Mouse (Mus musculus) midbrain, embryonic 13.5 days (tissue): ENCODE results near the gene Sema3d. TPM values are rescaled to one million over a fixed set of nuclear protein-coding genes. Genes with fewer than 3 reads are reported as not detected.
A peak's percentile ranks its signal among the peaks of the same experiment; 100 is the strongest.

Source experiments
- ATAC-seq: fragments of 200-750 bp; cut with Nextera tagmentation; 2 replicates; pipeline ENCODE4 v1.8.0; 2017; ENCODE audit warnings: mild to moderate bottlenecking, moderate TSS enrichment, moderate library complexity
- H3K27ac ChIP-seq: fragments of 300-500 bp; sonication (generic); 2 replicates; pipeline ENCODE4 v1.5.1; 2015; ENCODE audit warnings: inconsistent platforms, mild to moderate bottlenecking, moderate library complexity
- H3K27me3 ChIP-seq: fragments of 300-500 bp; sonication (generic); 2 replicates; pipeline ENCODE4 v1.6.1; 2015; ENCODE audit warnings: mild to moderate bottlenecking, inconsistent platforms
- H3K36me3 ChIP-seq: fragments of 300-500 bp; sonication (generic); 2 replicates; pipeline ENCODE4 v1.6.1; 2015; ENCODE audit warnings: mild to moderate bottlenecking, inconsistent platforms
- H3K4me1 ChIP-seq: fragments of 300-500 bp; sonication (generic); replicated peaks from 2 replicates; pipeline ENCODE4 v1.6.1; 2015; ENCODE audit warnings: inconsistent platforms
- H3K4me2 ChIP-seq: fragments of 300-500 bp; sonication (generic); replicated peaks from 2 replicates; pipeline ENCODE4 v1.6.1; 2015; ENCODE audit warnings: moderate library complexity, mild to moderate bottlenecking, inconsistent platforms
- H3K4me3 ChIP-seq: fragments of 300-500 bp; sonication (generic); replicated peaks from 2 replicates; pipeline ENCODE4 v1.5.1; 2015; ENCODE audit warnings: mild to moderate bottlenecking, inconsistent platforms
- H3K9ac ChIP-seq: fragments of 300-500 bp; sonication (generic); replicated peaks from 2 replicates; pipeline ENCODE4 v1.6.1; 2015; ENCODE audit warnings: mild to moderate bottlenecking, inconsistent platforms
- H3K9me3 ChIP-seq: fragments of 300-500 bp; sonication (generic); 2 replicates; pipeline ENCODE4 v1.6.1; 2016; ENCODE audit warnings: mild to moderate bottlenecking, inconsistent platforms
- WGBS: fragments of 180-500 bp; shearing (Covaris S2); methylation state at CpG from one replicate; pipeline ENCODE4 v1.1.7; 2015; 5-methylcytosine and 5-hydroxymethylcytosine counted together
- polyA plus RNA-seq: library from polyadenylated mRNA; unstranded; fragments of >200 nt; fragmentation: Nextera tagmentation; extraction: Ambion mirVana; gene quantifications from 2 replicates; pipeline ENCODE4 v1.2.1, GENCODE M21; 2015

The Sema3d gene
- 1.2 and 1.3 TPM in 2 replicates for polyA plus RNA-seq

DNA sequence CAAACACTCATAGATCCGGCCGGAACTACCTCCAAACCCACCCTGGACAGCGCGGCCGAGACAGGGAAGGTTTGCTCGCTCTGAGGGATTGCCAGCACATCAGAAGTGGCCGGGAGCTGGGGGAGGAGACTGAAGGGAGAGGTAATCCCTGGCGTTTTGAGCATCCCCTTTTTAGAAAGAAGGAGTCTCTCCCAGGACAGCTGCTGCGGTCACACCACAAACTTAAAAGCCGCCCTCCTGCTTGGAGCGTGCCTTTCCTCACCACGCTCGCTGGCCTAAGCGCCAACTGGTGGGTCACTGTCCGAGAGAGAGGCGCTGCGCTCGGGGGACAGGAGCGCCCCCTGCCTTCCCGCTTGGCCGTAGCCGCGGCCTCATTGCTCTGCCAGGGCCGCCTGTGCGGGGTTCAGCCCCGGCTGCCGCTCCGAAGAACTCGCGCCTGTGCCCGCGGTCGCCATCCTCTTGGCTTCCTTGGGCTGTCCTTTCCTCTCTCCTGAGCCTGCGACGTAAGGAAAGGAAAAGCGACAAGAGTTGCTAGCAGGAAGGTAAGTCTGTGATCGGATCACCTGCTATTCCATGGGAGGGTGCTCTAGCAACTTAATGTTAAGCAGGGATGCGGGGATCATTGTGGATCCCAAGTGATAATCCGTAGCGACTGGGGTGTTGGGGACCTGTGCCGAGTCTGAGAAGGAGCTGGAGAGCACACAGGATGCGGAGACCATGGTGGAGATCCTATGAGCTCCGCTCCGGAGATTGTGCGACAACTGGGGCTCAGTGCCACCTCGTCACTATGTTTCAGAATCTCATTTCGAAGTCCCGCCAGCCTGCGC is at the start of gene Sema3d:
Gene Sema3d (plus strand): TSS at position 253 of the 827 bp plus-strand sequence.
- H3K9ac ChIP-seq = peak within 1 kb of the TSS; percentile 65
- no peaks in the 10 kb centered on the region for H3K36me3 ChIP-seq
- no peaks in the 10 kb centered on the region for H3K9me3 ChIP-seq
- peak within 1 kb of the TSS; percentile 94 for H3K4me2 ChIP-seq
- H3K27me3 ChIP-seq = peaks cover 20% of the 10 kb centered on the region
- ATAC-seq = peak; percentile 99
- H3K27ac ChIP-seq = no peak within 1 kb of the TSS
- WGBS = under 1% methylated on average over 49 of the region's 49 CpGs
- H3K4me1 ChIP-seq = peaks cover 11% of the 10 kb centered on the region
- H3K4me3 ChIP-seq = peak within 1 kb of the TSS; percentile 60

DNA sequence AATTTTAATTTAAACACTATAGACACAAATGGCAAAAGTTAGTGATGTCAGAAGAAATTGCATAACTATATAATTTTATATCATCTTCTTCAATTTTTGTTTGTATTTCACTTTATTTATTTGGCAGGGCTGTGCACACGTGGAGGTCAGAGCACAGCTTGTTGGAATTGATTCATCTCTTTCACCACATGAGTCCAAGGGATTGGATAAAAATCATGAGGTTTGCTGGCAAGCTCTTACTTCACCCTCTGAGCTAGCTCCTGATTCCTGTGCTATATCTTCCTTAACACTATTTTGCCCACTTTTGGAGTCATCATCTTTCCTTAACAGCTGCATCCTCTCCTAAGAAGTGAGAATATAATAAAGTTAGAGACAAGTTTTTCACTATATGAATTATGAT is 5.9 kb upstream of the Sema3d start:
- 47% methylated on average over 1 of the region's 1 CpGs for WGBS

DNA sequence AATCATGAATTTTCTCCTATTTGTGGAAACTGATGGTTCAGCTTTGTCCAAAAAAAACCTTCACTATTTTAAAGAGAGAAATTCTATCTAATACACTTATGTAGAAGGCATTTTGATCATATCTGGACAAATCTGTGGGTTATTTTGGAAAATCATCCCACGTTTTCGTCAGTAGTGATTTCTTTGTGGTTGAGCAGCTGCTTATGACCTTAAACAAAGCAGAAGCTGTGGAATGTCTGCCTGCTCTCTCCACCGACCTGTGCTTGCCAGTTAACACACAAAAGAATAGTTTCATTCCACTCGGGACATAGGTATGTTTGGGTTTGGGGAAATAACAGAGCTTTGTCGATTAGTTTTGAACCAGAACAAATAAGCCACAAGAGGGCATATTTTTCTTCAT is 4.3 kb upstream of the Sema3d start:
- no peak overlapping the region for H3K9ac ChIP-seq

More for the DNA sequence above, 5.9 kb upstream of the Sema3d start:
- H3K27ac ChIP-seq = no peak overlapping the region
- no peaks in the 10 kb centered on the region for H3K9me3 ChIP-seq
- no peaks in the 10 kb centered on the region for H3K36me3 ChIP-seq
- H3K9ac ChIP-seq = no peak overlapping the region
- no peak overlapping the region for H3K4me3 ChIP-seq
- H3K4me1 ChIP-seq = no peaks in the 10 kb centered on the region
- ATAC-seq = no peak
- H3K4me2 ChIP-seq = no peak overlapping the region
- H3K27me3 ChIP-seq = peaks cover 3% of the 10 kb centered on the region; the same call in 1 of the 2 replicates

DNA sequence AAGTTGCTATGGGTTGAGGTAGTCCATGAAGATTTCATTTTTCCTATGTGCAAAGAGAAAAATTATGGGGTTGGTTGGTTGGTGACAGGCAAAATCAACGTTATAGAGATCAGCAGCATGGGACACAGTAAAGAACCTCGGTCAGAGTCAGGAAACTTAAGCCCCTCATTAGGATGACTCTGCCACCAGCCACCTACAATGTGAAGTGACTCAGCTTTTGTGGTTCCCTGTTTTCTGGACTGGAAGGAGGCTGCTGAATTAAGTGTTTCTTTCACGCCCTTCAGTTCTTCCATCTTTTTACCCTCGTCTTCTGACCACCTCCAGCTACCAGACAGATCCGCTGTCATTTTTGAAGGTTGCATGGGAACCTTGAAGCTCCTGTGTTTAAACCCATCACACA is 1.2 kb upstream of the Sema3d start:
- 75% methylated on average over 5 of the region's 5 CpGs for WGBS
- H3K36me3 ChIP-seq = no peaks in the 10 kb centered on the region
- no peak overlapping the region for H3K9ac ChIP-seq
- peaks cover 20% of the 10 kb centered on the region for H3K27me3 ChIP-seq
- H3K4me3 ChIP-seq = no peak overlapping the region
- ATAC-seq = no peak
- H3K9me3 ChIP-seq = no peaks in the 10 kb centered on the region
- no peak overlapping the region for H3K27ac ChIP-seq
- no peak overlapping the region for H3K4me2 ChIP-seq
- H3K4me1 ChIP-seq = peaks cover 11% of the 10 kb centered on the region

More for the DNA sequence above, 4.3 kb upstream of the Sema3d start:
- H3K36me3 ChIP-seq = no peaks in the 10 kb centered on the region
- ATAC-seq = no peak
- peaks cover 6% of the 10 kb centered on the region for H3K27me3 ChIP-seq
- H3K27ac ChIP-seq = no peak overlapping the region
- H3K4me1 ChIP-seq = peaks cover 6% of the 10 kb centered on the region; the same call in 1 of the 2 replicates
- H3K4me2 ChIP-seq = no peak overlapping the region
- H3K4me3 ChIP-seq = no peak overlapping the region
- H3K9me3 ChIP-seq = no peaks in the 10 kb centered on the region
- whole genome bisulfite sequencing = 54% methylated on average over 5 of the region's 5 CpGs

DNA sequence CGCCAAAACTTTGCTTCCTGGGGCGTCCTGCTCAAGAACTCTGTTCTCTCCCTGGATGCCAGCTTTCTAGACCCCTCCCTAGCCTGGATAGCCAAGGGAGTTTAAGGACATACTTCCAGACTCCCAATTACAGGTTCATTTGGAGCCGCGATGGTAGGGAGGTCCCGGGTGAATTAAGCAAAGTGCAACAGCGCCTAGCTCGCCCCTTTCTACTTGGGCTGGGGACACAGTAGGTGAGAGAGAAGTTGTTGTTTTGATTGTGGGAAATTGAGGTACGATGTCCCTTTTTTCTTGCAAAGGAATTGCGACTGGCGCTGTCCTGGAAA is 738 bp downstream of the Sema3d start:
- WGBS = 0% methylated on average over 10 of the region's 10 CpGs
- H3K4me2 ChIP-seq = peak overlapping the region; percentile 94
- peaks cover 11% of the 10 kb centered on the region for H3K4me1 ChIP-seq
- no peak overlapping the region for H3K27ac ChIP-seq
- H3K36me3 ChIP-seq = no peaks in the 10 kb centered on the region
- peak overlapping the region; percentile 60 for H3K4me3 ChIP-seq
- H3K9me3 ChIP-seq = no peaks in the 10 kb centered on the region
- H3K27me3 ChIP-seq = peaks cover 20% of the 10 kb centered on the region
- peak overlapping the region; percentile 65 for H3K9ac ChIP-seq
- peak; percentile 22; the same call in 1 of the 2 replicates for ATAC-seq

DNA sequence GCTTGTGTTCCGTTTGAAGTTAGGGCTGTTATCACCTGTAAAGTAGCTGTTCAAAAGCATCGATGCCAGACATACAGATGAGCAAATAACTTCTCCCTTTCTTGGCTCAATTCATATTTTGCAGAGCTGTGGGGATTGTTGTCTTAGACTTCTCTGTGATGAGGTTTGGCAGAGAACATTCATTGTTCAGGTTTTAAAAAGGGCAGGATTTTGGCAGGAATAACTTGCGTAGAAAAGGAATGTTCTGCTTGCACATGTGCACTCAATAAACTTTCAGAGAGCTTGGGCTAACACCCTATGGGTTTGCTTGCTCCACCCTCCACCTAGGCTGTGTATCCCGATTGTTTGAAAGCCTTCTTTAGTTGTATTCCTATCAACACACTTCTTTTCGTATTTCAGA is 9.5 kb downstream of the Sema3d start:
- no peak overlapping the region for H3K27ac ChIP-seq
- WGBS = 84% methylated on average over 5 of the region's 5 CpGs

DNA sequence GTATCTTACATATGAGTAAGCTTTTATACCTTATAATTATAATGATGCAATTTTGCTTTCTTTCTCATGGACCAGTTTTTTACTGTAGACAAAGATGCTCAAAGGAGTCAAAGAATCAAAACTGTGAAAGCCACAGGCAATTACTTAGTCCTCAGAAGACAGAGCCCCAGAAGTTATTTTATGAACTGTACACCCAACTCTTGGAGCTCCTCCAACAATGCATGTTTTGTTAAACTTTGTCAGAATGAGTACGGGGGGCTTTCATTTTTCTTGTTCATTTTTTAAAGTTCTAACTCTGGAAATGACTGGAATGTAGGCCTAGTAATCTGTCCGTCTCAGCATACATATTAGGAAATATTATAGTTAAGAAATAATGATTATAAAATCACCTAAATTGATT is 16.1 kb downstream of the Sema3d start:
- no peaks in the 10 kb centered on the region for H3K27me3 ChIP-seq
- H3K36me3 ChIP-seq = no peaks in the 10 kb centered on the region
- no peak overlapping the region for H3K4me3 ChIP-seq
- H3K9ac ChIP-seq = no peak overlapping the region
- H3K9me3 ChIP-seq = no peaks in the 10 kb centered on the region
- H3K4me1 ChIP-seq = no peaks in the 10 kb centered on the region
- no peak for ATAC-seq
- no peak overlapping the region for H3K27ac ChIP-seq
- no peak overlapping the region for H3K4me2 ChIP-seq
- 91% methylated on average over 2 of the region's 2 CpGs for WGBS

More for the DNA sequence above, 9.5 kb downstream of the Sema3d start:
- no peaks in the 10 kb centered on the region for H3K36me3 ChIP-seq
- H3K9me3 ChIP-seq = no peaks in the 10 kb centered on the region
- no peaks in the 10 kb centered on the region for H3K27me3 ChIP-seq
- no peak overlapping the region for H3K4me3 ChIP-seq
- H3K4me1 ChIP-seq = no peaks in the 10 kb centered on the region
- ATAC-seq = no peak
- no peak overlapping the region for H3K4me2 ChIP-seq
- H3K9ac ChIP-seq = no peak overlapping the region

DNA sequence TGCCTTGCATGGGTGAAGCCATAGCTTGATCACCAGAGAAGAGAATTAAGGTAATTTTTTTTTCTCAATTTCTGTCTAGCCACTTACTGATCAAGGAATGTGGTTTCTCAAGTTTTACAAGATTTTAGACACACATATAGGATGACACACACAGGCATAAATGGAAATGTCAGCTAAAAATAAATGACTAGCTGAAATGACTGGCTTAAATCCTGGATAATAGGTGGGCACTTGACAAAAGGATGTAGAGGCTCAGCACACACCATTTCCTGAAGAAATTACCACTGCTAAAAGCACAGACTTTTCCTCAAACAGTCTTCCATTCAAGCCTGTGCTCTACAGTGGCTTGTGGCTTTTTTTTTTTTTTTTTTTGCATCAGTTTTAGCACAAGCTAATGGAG is 21.0 kb downstream of the Sema3d start:
- Histone ChIP-seq H3K36me3 (no peaks in the 10 kb centered on the region), H3K9ac (no peak overlapping the region), H3K27me3 (no peaks in the 10 kb centered on the region), H3K4me2 (no peak overlapping the region), H3K4me3 (no peak overlapping the region), H3K27ac (no peak overlapping the region), H3K4me1 (no peaks in the 10 kb centered on the region), H3K9me3 (no peaks in the 10 kb centered on the region)
- ATAC-seq = no peak

DNA sequence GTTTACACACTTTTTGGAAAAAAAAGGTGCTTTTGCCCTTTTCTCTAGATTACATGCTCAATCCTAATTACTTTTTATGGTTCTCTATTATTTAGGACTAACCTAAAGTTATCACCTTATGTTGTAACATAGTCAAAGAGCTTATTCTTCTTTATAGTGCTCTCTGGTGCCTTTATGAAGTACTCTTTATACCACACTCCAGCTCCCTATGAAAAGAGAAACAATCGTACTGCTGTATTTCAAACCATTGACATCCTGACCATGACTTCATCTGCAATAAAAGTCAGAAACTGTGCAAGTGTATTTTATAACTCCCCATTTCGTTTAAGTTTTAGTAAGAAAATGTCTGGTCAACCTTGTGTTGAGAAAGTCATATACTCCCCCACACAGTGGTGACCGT is 29.4 kb downstream of the Sema3d start:
- Histone ChIP-seq H3K36me3 (no peaks in the 10 kb centered on the region), H3K4me2 (no peak overlapping the region)
- no peak for ATAC-seq

DNA sequence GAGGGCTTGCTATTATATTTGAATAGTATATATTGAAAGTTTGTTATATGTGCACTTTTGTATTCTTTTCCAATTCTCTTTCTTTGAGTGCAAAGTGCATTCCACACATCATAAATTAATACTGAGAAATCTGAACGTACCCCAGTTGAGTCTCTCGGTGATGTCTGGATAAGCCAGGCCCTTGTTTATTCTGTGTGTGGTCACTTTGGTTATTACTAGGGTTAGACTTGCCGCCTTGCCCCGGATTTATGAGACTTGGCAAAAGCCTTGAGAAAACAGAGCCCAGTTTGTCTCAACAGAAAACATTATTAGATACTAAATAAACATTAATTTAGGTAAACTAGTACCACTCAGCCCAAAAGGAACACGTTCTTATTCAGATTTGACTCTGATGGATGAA is 40.1 kb downstream of the Sema3d start:
- Histone ChIP-seq H3K4me3 (no peak overlapping the region), H3K27ac (no peak overlapping the region), H3K9ac (no peak overlapping the region), H3K4me2 (no peak overlapping the region), H3K27me3 (no peaks in the 10 kb centered on the region), H3K9me3 (no peaks in the 10 kb centered on the region), H3K36me3 (no peaks in the 10 kb centered on the region), H3K4me1 (no peaks in the 10 kb centered on the region)
- no peak for ATAC-seq
- 84% methylated on average over 5 of the region's 5 CpGs for WGBS

More for the DNA sequence above, 29.4 kb downstream of the Sema3d start:
- Histone ChIP-seq H3K9me3 (no peaks in the 10 kb centered on the region), H3K27me3 (no peaks in the 10 kb centered on the region), H3K9ac (no peak overlapping the region), H3K4me1 (no peaks in the 10 kb centered on the region), H3K4me3 (no peak overlapping the region), H3K27ac (no peak overlapping the region)
- 86% methylated on average over 3 of the region's 3 CpGs for WGBS

DNA sequence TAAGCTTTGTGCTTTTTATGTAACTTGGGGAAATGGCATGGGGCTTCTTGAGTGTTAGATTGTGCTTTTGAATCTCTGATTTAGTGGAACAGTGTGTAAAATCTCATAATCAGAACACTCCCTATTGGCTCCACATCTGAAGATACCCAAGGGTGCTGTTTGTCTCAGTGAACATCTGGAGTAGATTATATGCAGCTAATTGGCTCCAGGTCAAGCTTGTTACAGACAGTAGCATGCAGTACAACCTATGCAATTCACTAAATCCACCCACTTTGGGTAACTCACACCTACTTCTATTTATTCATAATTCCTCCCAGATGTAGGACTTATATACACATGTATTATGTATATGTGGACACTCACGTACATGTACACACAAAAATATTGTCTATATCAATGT is 58.6 kb downstream of the Sema3d start:
- no peaks in the 10 kb centered on the region for H3K9me3 ChIP-seq
- H3K4me1 ChIP-seq = no peaks in the 10 kb centered on the region
- H3K36me3 ChIP-seq = no peaks in the 10 kb centered on the region
- H3K27ac ChIP-seq = no peak overlapping the region
- no peak overlapping the region for H3K4me3 ChIP-seq
- no peak overlapping the region for H3K4me2 ChIP-seq
- ATAC-seq = no peak
- WGBS = 92% methylated on average over 1 of the region's 1 CpGs
- no peaks in the 10 kb centered on the region for H3K27me3 ChIP-seq
- no peak overlapping the region for H3K9ac ChIP-seq

DNA sequence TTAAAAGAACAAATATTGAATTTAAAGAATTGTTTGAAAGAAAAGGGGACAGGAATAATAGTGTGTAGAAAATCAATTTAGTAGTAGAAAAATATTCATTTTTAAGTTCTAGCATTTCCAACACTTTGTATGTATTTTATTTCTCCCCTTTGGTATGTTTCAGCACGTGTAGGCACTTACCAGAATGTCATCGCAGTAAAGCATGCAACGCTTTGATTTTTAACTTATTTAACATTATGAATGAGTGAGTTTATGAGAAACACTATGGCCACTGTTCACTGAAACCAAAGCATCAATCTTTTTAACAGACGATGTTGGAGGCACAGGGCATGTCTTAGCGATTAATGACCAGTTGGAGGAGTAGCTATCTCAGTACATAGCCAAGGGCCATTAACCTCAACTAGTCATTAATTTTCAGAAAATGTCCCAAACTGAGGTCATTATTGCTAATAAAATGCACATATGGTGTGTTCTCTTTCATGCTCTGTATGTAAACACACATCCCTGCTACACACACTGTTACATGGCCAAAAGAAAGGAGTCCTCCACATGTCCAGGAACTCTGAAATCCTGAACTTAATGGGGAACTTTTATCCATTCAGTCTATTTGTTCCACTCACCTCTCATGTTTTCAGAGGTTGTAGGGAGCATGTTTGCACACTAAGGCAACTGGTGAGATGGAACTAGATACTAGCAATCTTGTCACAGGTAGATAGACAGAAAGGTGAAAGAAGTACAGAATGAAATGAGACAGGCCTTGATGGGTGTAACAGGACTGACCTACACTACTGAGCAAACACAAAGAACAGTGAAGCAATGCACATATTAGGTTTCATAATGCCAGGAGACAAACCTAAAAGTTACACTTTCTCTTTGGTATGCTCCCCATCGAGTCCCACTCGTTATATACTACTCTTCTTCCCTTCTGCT is 59.3 kb downstream of the Sema3d start:
- Histone ChIP-seq H3K27ac (no peak overlapping the region), H3K4me2 (no peak overlapping the region), H3K27me3 (no peaks in the 10 kb centered on the region), H3K9ac (no peak overlapping the region), H3K4me1 (no peaks in the 10 kb centered on the region), H3K9me3 (no peaks in the 10 kb centered on the region), H3K4me3 (no peak overlapping the region), H3K36me3 (no peaks in the 10 kb centered on the region)
- ATAC-seq = no peak
- 89% methylated on average over 7 of the region's 7 CpGs for WGBS
